Mouse (Mus musculus) liver, embryonic 14.5 days (tissue): ENCODE results near the gene Pyroxd2.

Experiments
- CTCF ChIP-seq: IDR thresholded peaks from 2 replicates; pipeline ENCODE4 v1.5.1; 2016; ENCODE audit warnings: antibody characterized with exemption, low read depth, control low read depth
- EP300 ChIP-seq: IDR thresholded peaks from 2 replicates; pipeline ENCODE4 v1.6.1; 2016; ENCODE audit warnings: antibody characterized with exemption, low read depth

DNA sequence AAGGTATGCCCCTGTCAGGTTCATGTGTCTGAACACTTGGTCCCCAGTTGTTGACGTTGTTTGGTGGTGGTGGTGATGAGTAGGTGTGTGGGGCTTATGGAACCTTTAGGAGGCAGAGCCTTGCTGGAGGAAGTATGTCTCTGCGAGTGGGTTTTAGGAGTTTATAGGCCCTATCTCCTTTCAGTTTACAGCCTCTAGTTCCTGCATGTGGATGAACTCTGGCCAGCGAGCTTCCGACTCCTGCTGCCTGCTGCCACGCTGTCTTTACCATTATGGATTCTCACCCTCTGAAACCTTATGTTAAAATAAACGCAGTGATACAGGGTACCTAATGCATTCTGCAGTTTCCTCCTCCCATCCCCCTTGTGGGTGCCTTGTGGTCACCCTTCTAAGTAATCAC lies 12.8 kb downstream of the Pyroxd2 start:
- TF ChIP-seq CTCF, result no peak
- TF ChIP-seq EP300, result no peak
